Mouse (Mus musculus) lung, embryonic 14.5 days (tissue): ENCODE data around the gene Emilin2. TPM values are rescaled to one million over a fixed set of nuclear protein-coding genes. Genes with fewer than 3 reads are reported as not detected.

Source experiments
- ATAC-seq: fragments of 200-750 bp; cut with Nextera tagmentation; 2 replicates; pipeline ENCODE4 v1.8.0; 2017; ENCODE audit warnings: mild to moderate bottlenecking, moderate TSS enrichment, moderate library complexity; ENCODE audit not compliant: insufficient read depth
- DNase-seq: peaks from one replicate; pipeline ENCODE4 v3.0.0-alpha.2; 2015
- H3K27ac ChIP-seq: fragments of 300-500 bp; sonication (generic); 2 replicates; pipeline ENCODE4 v1.5.1; 2014; ENCODE audit warnings: low read depth, mild to moderate bottlenecking, moderate library complexity
- H3K27me3 ChIP-seq: fragments of 300-500 bp; sonication (generic); 2 replicates; pipeline ENCODE4 v1.6.1; 2014; ENCODE audit warnings: low read length, control low read depth; ENCODE audit not compliant: insufficient read depth
- H3K36me3 ChIP-seq: fragments of 300-500 bp; sonication (generic); 2 replicates; pipeline ENCODE4 v1.6.1; 2014; ENCODE audit warnings: control low read depth; ENCODE audit not compliant: insufficient read depth
- H3K4me1 ChIP-seq: fragments of 300-500 bp; sonication (generic); 2 replicates; pipeline ENCODE4 v1.6.1; 2014; ENCODE audit warnings: antibody characterized with exemption, control low read depth; ENCODE audit not compliant: insufficient read depth
- H3K4me2 ChIP-seq: fragments of 300-500 bp; sonication (generic); 2 replicates; pipeline ENCODE4 v1.6.1; 2014; ENCODE audit warnings: mild to moderate bottlenecking
- H3K4me3 ChIP-seq: fragments of 300-500 bp; sonication (generic); 2 replicates; pipeline ENCODE4 v1.5.1; 2014; ENCODE audit warnings: low read depth, low read length
- H3K9ac ChIP-seq: fragments of 300-500 bp; sonication (generic); 2 replicates; pipeline ENCODE4 v1.6.1; 2014
- H3K9me3 ChIP-seq: fragments of 300-500 bp; sonication (generic); 2 replicates; pipeline ENCODE4 v1.6.1; 2016; ENCODE audit warnings: low read depth, low read length, control low read depth
- CTCF ChIP-seq: IDR thresholded peaks from 2 replicates; pipeline ENCODE4 v1.5.1; 2016; ENCODE audit warnings: antibody characterized with exemption, low read depth
- WGBS: fragments of 180-500 bp; shearing (Covaris S2); extraction: QIAGEN DNeasy Blood & Tissue Kit; methylation state at CpG from one replicate; pipeline ENCODE4 v1.1.7; 2014; 5-methylcytosine and 5-hydroxymethylcytosine counted together
- polyA plus RNA-seq: library from polyadenylated mRNA; unstranded; fragments of >200 nt; fragmentation: Nextera tagmentation; extraction: Ambion mirVana; gene quantifications from 2 replicates; pipeline ENCODE4 v1.2.1, GENCODE M21; 2014

Gene Emilin2
- polyA plus RNA-seq, 1 experiment from 2014 or later, result 3.8 TPM

- Histone ChIP-seq H3K36me3 (peaks cover 12% of the 10 kb centered on the region; the same call in 1 of the 2 replicates), H3K27me3 (no peaks in the 10 kb centered on the region), H3K27ac (no peak overlapping the region), H3K4me2 (no peak overlapping the region), H3K9me3 (no peaks in the 10 kb centered on the region), H3K4me1 (no peaks in the 10 kb centered on the region), H3K9ac (no peak overlapping the region), H3K4me3 (no peak overlapping the region)
- WGBS, result 66% methylated on average over 2 of the region's 2 CpGs
- no peak for ATAC-seq
- TF ChIP-seq CTCF, result no peak
- no peak for DNase-seq
These were observed 87.3 kb downstream of the Emilin2 start for GRCm38 (mm10) chr17:71224521-71224920.

GRCm38 (mm10) chr17:71223676-71224075 is 88.1 kb downstream of the Emilin2 start:
- Histone ChIP-seq H3K36me3 (peaks cover 11% of the 10 kb centered on the region; the same call in 1 of the 2 replicates), H3K9ac (no peak overlapping the region), H3K27ac (no peak overlapping the region), H3K4me2 (no peak overlapping the region), H3K27me3 (no peaks in the 10 kb centered on the region), H3K9me3 (no peaks in the 10 kb centered on the region), H3K4me1 (no peaks in the 10 kb centered on the region), H3K4me3 (no peak overlapping the region)
- no peak for TF ChIP-seq CTCF
- no peak for ATAC-seq
- DNase-seq, result no peak
- 71% methylated on average over 5 of the region's 5 CpGs for WGBS

- H3K9me3 ChIP-seq, result no peaks in the 10 kb centered on the region
- peaks cover 14% of the 10 kb centered on the region; the same call in 1 of the 2 replicates for H3K36me3 ChIP-seq
- no peak overlapping the region for H3K4me3 ChIP-seq
- H3K4me1 ChIP-seq, result no peaks in the 10 kb centered on the region
- H3K4me2 ChIP-seq, result no peak overlapping the region
- H3K9ac ChIP-seq, result no peak overlapping the region
- TF ChIP-seq CTCF, result no peak
- no peak for DNase-seq
- H3K27ac ChIP-seq, result no peak overlapping the region
- no peaks in the 10 kb centered on the region for H3K27me3 ChIP-seq
- no peak; the same call in 1 of the 2 replicates for ATAC-seq
- WGBS, result 92% methylated on average over 3 of the region's 3 CpGs
These were observed 90.4 kb downstream of the Emilin2 start for GRCm38 (mm10) chr17:71221383-71221782.

- Histone ChIP-seq H3K9me3 (no peaks in the 10 kb centered on the region), H3K4me3 (no peak overlapping the region), H3K27ac (no peak overlapping the region), H3K27me3 (no peaks in the 10 kb centered on the region), H3K36me3 (peaks cover 9% of the 10 kb centered on the region; the same call in 1 of the 2 replicates), H3K9ac (no peak overlapping the region), H3K4me1 (no peaks in the 10 kb centered on the region), H3K4me2 (no peak overlapping the region)
- TF ChIP-seq CTCF, result no peak
- ATAC-seq, result no peak
- DNase-seq, result no peak
- 88% methylated on average over 5 of the region's 5 CpGs for WGBS
These were observed 94.6 kb downstream of the Emilin2 start for GRCm38 (mm10) chr17:71217111-71217685.

GRCm38 (mm10) chr17:71216263-71216662 is 95.5 kb downstream of the Emilin2 start:
- no peak for TF ChIP-seq CTCF
- WGBS, result 91% methylated on average over 2 of the region's 2 CpGs
- no peaks in the 10 kb centered on the region for H3K4me1 ChIP-seq
- H3K9ac ChIP-seq, result no peak overlapping the region
- peaks cover 9% of the 10 kb centered on the region; the same call in 1 of the 2 replicates for H3K36me3 ChIP-seq
- H3K9me3 ChIP-seq, result no peaks in the 10 kb centered on the region
- DNase-seq, result no peak
- H3K4me3 ChIP-seq, result no peak overlapping the region
- H3K27ac ChIP-seq, result no peak overlapping the region
- H3K27me3 ChIP-seq, result no peaks in the 10 kb centered on the region
- ATAC-seq, result no peak
- no peak overlapping the region for H3K4me2 ChIP-seq

GRCm38 (mm10) chr17:71215241-71215839 is 96.4 kb downstream of the Emilin2 start:
- Histone ChIP-seq H3K4me1 (no peaks in the 10 kb centered on the region), H3K27ac (no peak overlapping the region), H3K9me3 (no peaks in the 10 kb centered on the region), H3K4me2 (no peak overlapping the region), H3K9ac (no peak overlapping the region), H3K36me3 (peaks cover 4% of the 10 kb centered on the region; the same call in 1 of the 2 replicates), H3K4me3 (no peak overlapping the region), H3K27me3 (no peaks in the 10 kb centered on the region)
- 56% methylated on average over 2 of the region's 2 CpGs for WGBS
- DNase-seq (no peak), ATAC-seq (no peak)
- no peak for TF ChIP-seq CTCF

- Histone ChIP-seq H3K9ac (no peak overlapping the region), H3K4me3 (no peak overlapping the region), H3K36me3 (peaks cover 3% of the 10 kb centered on the region; the same call in 1 of the 2 replicates), H3K27ac (no peak overlapping the region), H3K9me3 (no peaks in the 10 kb centered on the region), H3K4me1 (no peaks in the 10 kb centered on the region), H3K27me3 (no peaks in the 10 kb centered on the region), H3K4me2 (no peak overlapping the region)
- TF ChIP-seq CTCF, result no peak
- ATAC-seq, result no peak
- 71% methylated on average over 17 of the region's 17 CpGs for WGBS
- DNase-seq, result no peak
These were observed 97.1 kb downstream of the Emilin2 start for GRCm38 (mm10) chr17:71214514-71215240.
